Mouse (Mus musculus) c-Kit-negative CD71-positive TER-119-positive erythroid progenitor cells, embryonic 14.5 days (primary cell): ENCODE data around the gene Nckap5.

Experiments used
- DNase-seq: peaks from one replicate; pipeline ENCODE4 v3.0.0-alpha.2; 2013; ENCODE audit warnings: low read depth, low spot score

The Nckap5 gene

DNA sequence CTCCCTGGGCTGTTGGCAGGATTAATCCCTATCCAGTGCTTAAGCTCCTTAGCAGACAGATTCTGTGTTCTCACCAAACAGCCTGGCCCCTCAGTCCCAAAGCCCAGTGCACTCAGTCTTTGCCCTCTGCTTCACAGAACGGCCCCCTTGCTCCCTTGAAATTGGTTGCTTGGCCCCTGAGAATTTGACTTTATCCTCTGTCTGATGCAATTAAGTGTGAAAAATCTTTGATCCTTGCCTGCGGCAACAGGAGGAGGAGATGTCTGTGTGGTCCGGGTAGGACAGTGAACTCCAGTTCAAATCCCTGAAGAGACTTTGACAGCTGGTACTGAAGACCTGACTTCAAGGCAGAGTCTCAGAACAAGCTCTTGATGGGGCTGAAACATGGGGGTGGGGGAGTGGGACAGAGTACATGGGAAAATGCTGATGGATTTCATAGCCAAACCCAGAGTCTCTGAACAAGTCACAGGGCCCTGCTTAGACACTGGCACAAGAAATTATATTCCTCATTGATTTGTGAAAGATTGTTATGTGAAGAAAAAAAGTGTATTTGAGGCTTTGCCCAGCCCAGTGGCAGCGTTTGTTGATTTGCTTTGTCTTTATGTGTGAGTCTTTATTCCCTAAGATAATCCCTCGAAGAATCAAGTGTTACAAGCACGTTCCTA, 65.0 kb downstream of the Nckap5 start:
- DNase-seq: no peak

DNA sequence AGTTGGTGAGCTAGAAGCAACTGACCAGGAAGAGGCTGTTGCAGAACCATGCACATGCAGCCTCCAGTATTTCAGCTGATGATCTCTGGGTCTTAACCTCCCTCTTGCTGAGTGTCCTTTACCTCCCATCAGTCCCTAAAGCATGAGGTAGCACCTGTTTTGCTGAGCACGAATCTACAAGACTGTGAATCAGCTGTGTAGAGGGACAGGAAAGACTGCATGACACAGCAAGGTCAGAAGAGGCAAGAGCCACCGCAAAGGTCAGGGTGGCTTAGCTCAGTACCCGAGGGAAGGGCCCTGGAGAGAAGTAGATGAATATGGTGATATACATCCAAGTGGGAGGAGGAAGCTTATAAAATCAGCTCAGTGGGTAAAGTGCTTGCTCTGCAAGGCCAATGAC, 66.4 kb downstream of the Nckap5 start:
- DNase-seq: no peak

- DNase-seq: no peak
Measured at GRCm38 (mm10) chr1:126763192-126763591, 67.4 kb downstream of the Nckap5 start.

GRCm38 (mm10) chr1:126760386-126760785, 70.2 kb downstream of the Nckap5 start:
- no peak for DNase-seq

- DNase-seq: no peak
Measured at GRCm38 (mm10) chr1:126755682-126756081, 74.9 kb downstream of the Nckap5 start.

- DNase-seq: no peak
Measured at GRCm38 (mm10) chr1:126753611-126754010, 77.0 kb downstream of the Nckap5 start.

- DNase-seq: no peak
Measured at GRCm38 (mm10) chr1:126752247-126753037, 78.2 kb downstream of the Nckap5 start.

DNA sequence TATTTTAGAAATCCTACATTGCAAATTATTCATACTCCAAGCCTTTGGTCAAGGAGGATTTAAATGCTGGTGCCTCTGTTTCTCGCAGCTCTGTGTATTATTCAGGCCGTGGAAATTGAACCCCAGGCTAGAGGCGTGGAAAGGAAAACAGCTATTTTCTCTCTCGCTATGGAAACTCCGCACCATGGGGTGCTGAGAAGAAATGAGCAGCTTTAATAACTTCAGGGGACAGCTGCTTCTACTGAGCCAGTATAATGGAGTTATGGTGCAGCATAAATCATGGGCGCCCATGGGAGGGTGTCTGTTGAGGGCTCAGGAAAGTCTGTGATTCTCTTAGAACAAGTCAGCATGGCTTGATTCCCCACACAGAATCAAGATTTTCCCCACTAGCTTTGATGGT, 79.5 kb downstream of the Nckap5 start:
- no peak for DNase-seq

GRCm38 (mm10) chr1:126750156-126750555, 80.4 kb downstream of the Nckap5 start:
- no peak for DNase-seq

DNA sequence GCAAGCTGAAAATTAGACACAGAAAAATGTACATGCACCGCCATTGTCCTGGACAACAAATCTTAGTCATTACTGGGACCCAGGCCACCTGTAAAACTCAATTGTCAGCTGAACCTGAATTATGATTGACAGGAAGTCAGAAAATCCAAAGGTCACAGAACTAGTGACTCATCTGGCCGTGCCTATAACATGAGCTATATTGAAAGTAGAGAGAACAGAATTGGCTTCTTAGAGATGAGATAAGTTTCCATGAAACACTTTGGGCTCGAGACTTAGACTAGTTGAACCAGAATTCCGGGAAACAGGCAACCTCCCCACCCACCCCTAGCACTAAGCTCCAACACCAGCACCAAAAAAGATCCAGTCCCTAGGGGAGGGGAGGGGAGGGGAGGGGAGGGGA, 82.7 kb downstream of the Nckap5 start:
- no peak for DNase-seq

DNA sequence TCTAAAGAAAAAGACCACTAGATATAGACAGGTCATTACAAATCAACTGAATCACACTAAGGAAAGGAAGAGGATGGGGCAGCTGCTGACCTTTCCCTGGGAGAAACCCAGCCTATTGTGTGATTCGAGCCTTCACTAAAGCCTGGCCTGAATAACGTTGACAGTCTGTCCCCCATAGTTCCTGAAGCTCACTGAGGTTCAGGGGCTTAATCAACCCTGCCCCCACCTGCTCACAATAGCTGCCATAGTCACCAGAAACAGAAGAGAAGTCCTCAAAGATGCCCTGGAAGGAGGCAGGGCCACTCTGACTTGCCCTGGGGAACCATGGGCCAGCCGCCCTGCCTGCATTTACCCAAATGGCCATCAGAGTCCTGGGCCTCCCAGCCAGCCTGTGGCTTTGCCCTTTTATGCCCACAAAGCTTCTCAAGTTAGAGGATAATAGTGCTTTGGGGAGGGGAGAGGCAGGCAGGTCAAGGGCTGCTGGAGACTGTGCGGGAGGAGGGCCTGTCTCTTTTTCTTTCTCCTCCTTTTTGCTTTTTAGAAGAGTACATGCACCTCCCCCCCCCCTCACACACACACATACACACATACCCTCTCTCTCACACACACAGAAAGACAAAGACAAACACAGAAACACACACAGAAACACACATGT, 85.0 kb downstream of the Nckap5 start:
- no peak for DNase-seq

- no peak for DNase-seq
Measured at GRCm38 (mm10) chr1:126744631-126745305, 85.8 kb downstream of the Nckap5 start.

GRCm38 (mm10) chr1:126738291-126738640, 92.3 kb downstream of the Nckap5 start:
- DNase-seq: no peak

DNA sequence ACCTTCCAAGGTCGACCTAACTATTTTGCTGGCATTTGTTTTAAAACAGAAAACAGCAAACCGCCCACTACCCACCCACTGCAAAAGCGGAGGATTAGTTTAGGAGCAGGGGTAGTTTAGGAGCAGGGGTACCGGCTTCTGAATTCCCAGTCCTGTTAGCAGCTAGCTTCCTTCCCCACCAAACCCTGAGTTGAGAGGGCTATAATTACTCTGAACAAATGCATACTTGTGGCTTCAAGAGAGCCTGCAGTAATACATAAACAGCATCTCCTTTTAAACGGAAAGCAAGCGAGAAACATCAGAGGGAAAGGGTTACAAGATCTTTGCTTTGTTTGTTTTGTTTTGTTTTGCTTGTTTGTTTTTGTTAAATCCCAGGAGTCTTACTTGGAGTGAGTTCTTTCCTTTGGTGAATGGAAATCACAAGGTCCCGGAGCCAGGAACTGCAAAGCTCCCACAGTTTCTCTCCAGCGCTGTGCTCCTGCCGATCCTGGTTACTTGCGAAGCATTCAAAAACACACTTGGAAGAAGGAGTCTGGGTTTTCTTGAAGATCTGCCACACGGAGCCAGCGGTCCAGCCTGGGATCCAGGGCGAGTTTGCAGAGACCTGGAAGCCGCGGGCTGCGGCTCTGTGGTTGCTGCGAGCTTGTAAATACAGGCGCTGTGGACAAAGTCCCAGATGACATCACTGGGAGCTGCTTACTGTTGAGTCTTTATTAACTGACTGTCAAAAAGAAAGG, 92.9 kb downstream of the Nckap5 start:
- DNase-seq: no peak

DNA sequence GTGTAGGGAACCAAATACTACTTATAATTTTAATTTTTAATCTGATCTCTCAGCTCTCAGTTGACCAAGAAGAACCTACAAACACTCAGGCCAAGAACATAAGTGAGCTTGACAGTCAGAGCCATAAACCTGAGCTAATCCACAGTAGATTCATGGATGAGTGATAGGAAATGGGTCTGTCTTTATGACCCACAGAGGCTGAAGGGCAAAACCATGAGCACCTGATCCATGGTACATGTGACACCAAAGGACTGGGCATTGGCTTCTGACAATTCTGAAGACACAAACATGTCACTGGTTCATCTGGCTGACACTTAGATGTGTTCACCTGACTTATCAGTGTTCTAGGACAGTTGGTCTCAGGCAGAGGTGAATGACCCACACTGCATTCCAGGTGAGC, 98.9 kb downstream of the Nckap5 start:
- DNase-seq: no peak

GRCm38 (mm10) chr1:126726400-126727055, 104.1 kb downstream of the Nckap5 start:
- DNase-seq: no peak

- no peak for DNase-seq
Measured at GRCm38 (mm10) chr1:126725628-126726367, 104.8 kb downstream of the Nckap5 start.

DNA sequence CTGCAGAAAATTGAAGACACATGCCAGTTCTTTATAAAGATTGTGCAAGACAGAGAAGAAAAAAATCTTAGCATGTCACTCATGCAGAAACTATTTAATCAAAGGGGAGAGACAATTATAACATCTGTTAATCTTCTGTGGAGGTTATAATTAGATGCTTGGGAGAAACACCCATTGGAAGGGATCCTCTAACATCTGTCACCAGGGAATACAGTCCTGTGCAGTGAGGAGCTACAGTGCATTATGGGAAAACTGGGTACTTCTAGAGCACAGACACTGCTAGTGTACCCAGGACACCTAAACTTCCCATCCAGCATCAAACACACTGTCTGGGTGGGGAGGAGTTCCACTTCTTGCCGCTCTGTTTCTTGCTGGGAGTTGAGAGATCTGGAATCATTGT, 108.7 kb downstream of the Nckap5 start:
- DNase-seq: no peak

GRCm38 (mm10) chr1:126719733-126720348, 110.8 kb downstream of the Nckap5 start:
- DNase-seq: no peak

- DNase-seq: no peak
Measured at GRCm38 (mm10) chr1:126706611-126707010, 124.0 kb downstream of the Nckap5 start.
